Mouse (Mus musculus) E14TG2a.4 (cell line): ENCODE measurements around the gene Prrc2b.

Experiments used
- CTCF ChIP-seq: conservative IDR thresholded peaks from 2 replicates; pipeline ENCODE4 v1.5.1; 2014; ENCODE audit warnings: low read length
- NANOG ChIP-seq: IDR thresholded peaks from 2 replicates; pipeline ENCODE4 v1.6.1; 2014; ENCODE audit warnings: borderline replicate concordance, low read length, mixed read lengths

- no peak for TF ChIP-seq CTCF
- no peak for TF ChIP-seq NANOG
Measured at GRCm38 (mm10) chr2:32220021-32220420, 69.1 kb downstream of the Prrc2b start.
